Mouse (Mus musculus) liver, embryonic 15.5 days (tissue): ENCODE results near the gene H2-K1. TPM values are rescaled to one million over a fixed set of nuclear protein-coding genes. Genes with fewer than 3 reads are reported as not detected.

ENCODE experiments used
- ATAC-seq: fragments of 200-750 bp; cut with Nextera tagmentation; 2 replicates; pipeline ENCODE4 v1.8.0; 2017; ENCODE audit warnings: moderate number of reproducible peaks, mild to moderate bottlenecking, moderate library complexity; ENCODE audit not compliant: insufficient read depth
- H3K27ac ChIP-seq: fragments of 300-500 bp; sonication (generic); replicated peaks from 2 replicates; pipeline ENCODE4 v1.5.1; 2015; ENCODE audit warnings: mild to moderate bottlenecking, inconsistent platforms
- H3K27me3 ChIP-seq: fragments of 300-500 bp; sonication (generic); 2 replicates; pipeline ENCODE4 v1.6.1; 2015; ENCODE audit warnings: mild to moderate bottlenecking, inconsistent platforms
- H3K36me3 ChIP-seq: fragments of 300-500 bp; sonication (generic); replicated peaks from 2 replicates; pipeline ENCODE4 v1.6.1; 2015; ENCODE audit warnings: moderate library complexity, mild to moderate bottlenecking, inconsistent platforms
- H3K4me1 ChIP-seq: fragments of 300-500 bp; sonication (generic); replicated peaks from 2 replicates; pipeline ENCODE4 v1.6.1; 2015; ENCODE audit warnings: inconsistent platforms
- H3K4me2 ChIP-seq: fragments of 300-500 bp; sonication (generic); 2 replicates; pipeline ENCODE4 v1.6.1; 2015; ENCODE audit warnings: moderate library complexity, mild to moderate bottlenecking, inconsistent platforms
- H3K4me3 ChIP-seq: fragments of 300-500 bp; sonication (generic); replicated peaks from 2 replicates; pipeline ENCODE4 v1.5.1; 2015; ENCODE audit warnings: mild to moderate bottlenecking, inconsistent platforms
- H3K9ac ChIP-seq: fragments of 300-500 bp; sonication (generic); 2 replicates; pipeline ENCODE4 v1.6.1; 2015; ENCODE audit warnings: moderate library complexity, mild to moderate bottlenecking, inconsistent platforms
- H3K9me3 ChIP-seq: fragments of 300-500 bp; sonication (generic); replicated peaks from 2 replicates; pipeline ENCODE4 v1.6.1; 2016; ENCODE audit warnings: inconsistent platforms
- WGBS: fragments of 180-500 bp; shearing (Covaris S2); methylation state at CpG from one replicate; pipeline ENCODE4 v1.1.7; 2015; ENCODE audit warnings: mixed read lengths; ENCODE audit not compliant: insufficient replicate concordance; 5-methylcytosine and 5-hydroxymethylcytosine counted together
- polyA plus RNA-seq: library from polyadenylated mRNA; unstranded; fragments of >200 nt; fragmentation: Nextera tagmentation; extraction: Ambion mirVana; gene quantifications from 2 replicates; pipeline ENCODE4 v1.2.1, GENCODE M21; 2015

Gene H2-K1
- polyA plus RNA-seq, 1 experiment from 2014 or later: 123 TPM

DNA sequence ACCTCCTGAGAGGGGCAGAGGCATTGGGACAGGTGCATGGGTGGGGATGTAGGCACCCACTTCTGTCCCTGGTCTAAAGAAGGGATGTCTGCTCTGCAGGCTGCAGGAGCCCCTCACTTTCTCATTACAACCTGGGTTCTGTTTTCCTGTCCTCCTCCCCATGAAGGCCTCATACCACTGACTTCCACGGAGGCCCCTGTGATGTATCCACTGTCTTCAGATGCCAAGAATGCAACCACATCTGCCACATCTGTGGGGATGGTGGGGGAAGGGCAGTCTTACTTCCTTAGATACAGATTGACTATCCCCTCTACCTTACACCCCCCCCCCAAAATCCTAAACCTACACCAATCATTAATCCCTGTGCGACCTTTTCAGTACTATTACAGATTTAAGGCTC is 26.1 kb upstream of the H2-K1 start:
- Histone ChIP-seq H3K4me1 (peaks cover 74% of the 10 kb centered on the region), H3K4me3 (0 out of 2 replicates have a peak overlapping the region, but pooled peaks have one; percentile 83), H3K9me3 (no peaks in the 10 kb centered on the region), H3K36me3 (peaks cover 42% of the 10 kb centered on the region), H3K27me3 (peaks cover 3% of the 10 kb centered on the region; the same call in 1 of the 2 replicates), H3K9ac (no peak overlapping the region), H3K27ac (no peak overlapping the region), H3K4me2 (peak overlapping the region; percentile 99; the same call in 1 of the 2 replicates)
- no peak for ATAC-seq
- WGBS: 32% methylated on average over 2 of the region's 2 CpGs

DNA sequence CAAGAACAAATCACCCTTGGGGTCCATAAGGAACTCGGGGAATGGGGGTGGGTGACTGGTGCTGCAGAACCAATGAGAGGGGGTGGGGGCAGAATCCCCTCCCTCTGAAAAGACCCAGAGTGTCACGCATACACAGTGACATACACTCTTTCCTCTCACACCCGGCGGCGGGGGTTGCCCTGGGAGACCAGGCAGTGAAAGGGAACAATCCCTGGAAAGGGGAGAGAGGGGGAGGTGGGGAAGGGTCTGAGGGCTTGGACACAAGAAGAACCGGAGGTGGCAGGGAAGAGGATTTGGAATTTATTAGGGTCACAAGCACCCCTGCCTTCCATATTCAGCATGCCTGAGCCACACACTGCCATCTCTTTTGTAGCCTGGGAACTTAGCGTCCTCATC is 25.6 kb upstream of the H2-K1 start:
- Histone ChIP-seq H3K9ac (no peak overlapping the region; the same call in 1 of the 2 replicates), H3K4me3 (peak overlapping the region; percentile 83), H3K9me3 (no peaks in the 10 kb centered on the region), H3K4me1 (peaks cover 71% of the 10 kb centered on the region), H3K27ac (no peak overlapping the region), H3K4me2 (peak overlapping the region; percentile 99), H3K36me3 (peaks cover 47% of the 10 kb centered on the region), H3K27me3 (peaks cover 3% of the 10 kb centered on the region; the same call in 1 of the 2 replicates)
- ATAC-seq: no peak
- WGBS: 50% methylated on average over 7 of the region's 7 CpGs

GRCm38 (mm10) chr17:34024861-34025755 is 25.0 kb upstream of the H2-K1 start:
- peak overlapping the region; percentile 83 for H3K27ac ChIP-seq
- ATAC-seq: peak; percentile 5
- H3K27me3 ChIP-seq: peaks cover 3% of the 10 kb centered on the region; the same call in 1 of the 2 replicates
- WGBS: under 1% methylated on average over 56 of the region's 57 CpGs
- peak overlapping the region; percentile 79 for H3K9ac ChIP-seq
- peaks cover 65% of the 10 kb centered on the region for H3K4me1 ChIP-seq
- H3K4me2 ChIP-seq: peak overlapping the region; percentile 99
- peak overlapping the region; percentile 83 for H3K4me3 ChIP-seq
- H3K9me3 ChIP-seq: 0 out of 2 replicates have a peak, but pooled peaks cover under 1% of the 10 kb centered on the region
- peaks cover 48% of the 10 kb centered on the region for H3K36me3 ChIP-seq

DNA sequence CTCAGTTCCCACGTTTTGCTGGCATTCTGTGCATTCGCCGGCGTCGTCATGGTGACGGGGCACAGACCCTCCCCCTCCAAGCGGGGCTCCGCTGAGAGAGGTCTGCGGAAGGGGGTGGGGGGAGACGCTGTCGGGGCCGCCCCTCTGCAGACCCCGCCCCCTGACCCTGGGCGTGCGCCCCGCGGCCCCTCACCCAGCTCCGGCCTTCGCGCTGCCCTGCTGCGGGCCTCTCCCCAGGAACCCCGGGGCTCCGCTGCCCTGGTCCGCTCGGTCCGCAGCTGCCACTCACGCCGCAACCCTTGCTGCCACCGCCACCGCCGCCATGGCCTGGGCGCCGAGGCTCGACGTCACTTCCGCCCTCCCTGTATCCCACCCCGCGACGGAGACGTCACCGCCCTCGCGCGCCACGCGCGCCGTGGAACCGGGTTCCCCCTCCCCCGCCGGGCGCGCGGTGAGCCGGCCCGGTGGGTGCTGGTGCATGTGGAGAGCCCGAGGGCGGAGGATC is 24.2 kb upstream of the H2-K1 start, which contains the start of gene Ring1:
Gene Ring1 (minus strand): TSS at position 364 of the 505 bp plus-strand sequence.
- peak within 1 kb of the TSS; percentile 83 for H3K4me3 ChIP-seq

GRCm38 (mm10) chr17:34023678-34024077 is 23.5 kb upstream of the H2-K1 start:
- ATAC-seq: no peak
- peak overlapping the region; percentile 83 for H3K27ac ChIP-seq
- 68% methylated on average over 9 of the region's 9 CpGs for whole genome bisulfite sequencing

More for the DNA sequence above, 24.2 kb upstream of the H2-K1 start, which contains the start of gene Ring1:
- H3K27me3 ChIP-seq: peaks cover 3% of the 10 kb centered on the region; the same call in 1 of the 2 replicates
- H3K4me2 ChIP-seq: peak within 1 kb of the TSS; percentile 99
- H3K4me1 ChIP-seq: peaks cover 57% of the 10 kb centered on the region
- H3K9ac ChIP-seq: peak within 1 kb of the TSS; percentile 79
- peaks cover 8% of the 10 kb centered on the region for H3K9me3 ChIP-seq
- ATAC-seq: peak; percentile 35
- H3K27ac ChIP-seq: peak within 1 kb of the TSS; percentile 83
- WGBS: under 1% methylated on average over 58 of the region's 58 CpGs
- peaks cover 41% of the 10 kb centered on the region for H3K36me3 ChIP-seq

GRCm38 (mm10) chr17:34022987-34023386 is 22.8 kb upstream of the H2-K1 start:
- H3K9ac ChIP-seq: no peak overlapping the region
- no peak overlapping the region for H3K4me2 ChIP-seq
- H3K9me3 ChIP-seq: peaks cover 13% of the 10 kb centered on the region
- no peak overlapping the region for H3K4me3 ChIP-seq
- 90% methylated on average over 20 of the region's 20 CpGs for WGBS
- H3K27ac ChIP-seq: no peak overlapping the region
- H3K27me3 ChIP-seq: peaks cover 3% of the 10 kb centered on the region; the same call in 1 of the 2 replicates
- ATAC-seq: no peak
- H3K4me1 ChIP-seq: peaks cover 43% of the 10 kb centered on the region
- peaks cover 27% of the 10 kb centered on the region for H3K36me3 ChIP-seq

More at GRCm38 (mm10) chr17:34023678-34024077, 23.5 kb upstream of the H2-K1 start:
- H3K36me3 ChIP-seq: peaks cover 34% of the 10 kb centered on the region
- peak overlapping the region; percentile 99 for H3K4me2 ChIP-seq
- H3K9me3 ChIP-seq: peaks cover 13% of the 10 kb centered on the region
- H3K4me3 ChIP-seq: peak overlapping the region; percentile 83
- H3K9ac ChIP-seq: no peak overlapping the region; the same call in 1 of the 2 replicates
- peaks cover 50% of the 10 kb centered on the region for H3K4me1 ChIP-seq
- peaks cover 3% of the 10 kb centered on the region; the same call in 1 of the 2 replicates for H3K27me3 ChIP-seq

GRCm38 (mm10) chr17:34022414-34022783 is 22.3 kb upstream of the H2-K1 start:
- 90% methylated on average over 14 of the region's 14 CpGs for WGBS
- Histone ChIP-seq H3K27me3 (peaks cover 3% of the 10 kb centered on the region; the same call in 1 of the 2 replicates), H3K36me3 (peaks cover 27% of the 10 kb centered on the region), H3K9ac (no peak overlapping the region), H3K9me3 (peaks cover 13% of the 10 kb centered on the region), H3K4me1 (peaks cover 38% of the 10 kb centered on the region), H3K4me2 (no peak overlapping the region), H3K27ac (no peak overlapping the region), H3K4me3 (no peak overlapping the region)
- no peak for ATAC-seq

- H3K9ac ChIP-seq: no peak overlapping the region
- no peak overlapping the region for H3K4me2 ChIP-seq
- H3K4me3 ChIP-seq: no peak overlapping the region
- no peak for ATAC-seq
- 83% methylated on average over 23 of the region's 23 CpGs for WGBS
- H3K36me3 ChIP-seq: peaks cover 27% of the 10 kb centered on the region
- H3K4me1 ChIP-seq: peaks cover 32% of the 10 kb centered on the region
- no peak overlapping the region for H3K27ac ChIP-seq
- H3K9me3 ChIP-seq: peaks cover 13% of the 10 kb centered on the region
- peaks cover 3% of the 10 kb centered on the region; the same call in 1 of the 2 replicates for H3K27me3 ChIP-seq
Measured at GRCm38 (mm10) chr17:34021539-34022413, 21.6 kb upstream of the H2-K1 start.

DNA sequence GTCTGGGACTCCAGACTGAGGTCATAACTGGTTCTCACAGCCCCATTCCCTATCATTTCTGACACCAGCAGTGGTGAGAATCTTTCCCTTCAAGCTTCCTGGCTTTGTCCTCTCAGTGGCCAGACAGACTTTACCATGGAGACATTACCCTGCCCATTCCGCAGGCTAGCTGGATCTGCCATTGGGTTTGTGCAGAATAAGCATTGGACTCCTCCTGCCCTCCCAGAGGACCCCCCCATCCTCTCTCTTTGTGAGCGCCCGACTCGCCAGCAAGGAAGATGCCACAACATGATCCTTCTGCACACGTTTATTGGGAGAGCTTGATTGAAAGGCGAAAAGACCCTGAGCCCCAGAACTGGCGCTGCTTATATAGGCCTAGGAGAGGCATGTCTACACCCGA is 13.3 kb upstream of the H2-K1 start:
- ATAC-seq: no peak
- no peak overlapping the region for H3K4me3 ChIP-seq
- H3K27ac ChIP-seq: no peak overlapping the region
- H3K36me3 ChIP-seq: no peaks in the 10 kb centered on the region
- H3K4me2 ChIP-seq: no peak overlapping the region
- H3K9ac ChIP-seq: no peak overlapping the region
- WGBS: 87% methylated on average over 8 of the region's 8 CpGs
- H3K4me1 ChIP-seq: no peaks in the 10 kb centered on the region
- no peaks in the 10 kb centered on the region for H3K9me3 ChIP-seq
- no peaks in the 10 kb centered on the region for H3K27me3 ChIP-seq

- Histone ChIP-seq H3K4me1 (no peaks in the 10 kb centered on the region), H3K4me2 (no peak overlapping the region), H3K36me3 (no peaks in the 10 kb centered on the region), H3K27ac (no peak overlapping the region), H3K9me3 (no peaks in the 10 kb centered on the region), H3K9ac (no peak overlapping the region), H3K4me3 (no peak overlapping the region), H3K27me3 (0 out of 2 replicates have a peak, but pooled peaks cover 4% of the 10 kb centered on the region)
- ATAC-seq: no peak
- 65% methylated on average over 5 of the region's 5 CpGs for WGBS
Measured at GRCm38 (mm10) chr17:34010156-34010555, 10.0 kb upstream of the H2-K1 start.
